Mouse (Mus musculus) retina, embryonic 14.5 days (tissue): ENCODE results near the gene Tecpr2.

Experiments
- DNase-seq: peaks from one replicate; pipeline ENCODE4 v3.0.0-alpha.2; 2015; ENCODE audit warnings: low spot score

Tecpr2 gene

GRCm38 (mm10) chr12:111007134-111008103, 118.4 kb downstream of the Tecpr2 start:
- DNase-seq = no peak

DNA sequence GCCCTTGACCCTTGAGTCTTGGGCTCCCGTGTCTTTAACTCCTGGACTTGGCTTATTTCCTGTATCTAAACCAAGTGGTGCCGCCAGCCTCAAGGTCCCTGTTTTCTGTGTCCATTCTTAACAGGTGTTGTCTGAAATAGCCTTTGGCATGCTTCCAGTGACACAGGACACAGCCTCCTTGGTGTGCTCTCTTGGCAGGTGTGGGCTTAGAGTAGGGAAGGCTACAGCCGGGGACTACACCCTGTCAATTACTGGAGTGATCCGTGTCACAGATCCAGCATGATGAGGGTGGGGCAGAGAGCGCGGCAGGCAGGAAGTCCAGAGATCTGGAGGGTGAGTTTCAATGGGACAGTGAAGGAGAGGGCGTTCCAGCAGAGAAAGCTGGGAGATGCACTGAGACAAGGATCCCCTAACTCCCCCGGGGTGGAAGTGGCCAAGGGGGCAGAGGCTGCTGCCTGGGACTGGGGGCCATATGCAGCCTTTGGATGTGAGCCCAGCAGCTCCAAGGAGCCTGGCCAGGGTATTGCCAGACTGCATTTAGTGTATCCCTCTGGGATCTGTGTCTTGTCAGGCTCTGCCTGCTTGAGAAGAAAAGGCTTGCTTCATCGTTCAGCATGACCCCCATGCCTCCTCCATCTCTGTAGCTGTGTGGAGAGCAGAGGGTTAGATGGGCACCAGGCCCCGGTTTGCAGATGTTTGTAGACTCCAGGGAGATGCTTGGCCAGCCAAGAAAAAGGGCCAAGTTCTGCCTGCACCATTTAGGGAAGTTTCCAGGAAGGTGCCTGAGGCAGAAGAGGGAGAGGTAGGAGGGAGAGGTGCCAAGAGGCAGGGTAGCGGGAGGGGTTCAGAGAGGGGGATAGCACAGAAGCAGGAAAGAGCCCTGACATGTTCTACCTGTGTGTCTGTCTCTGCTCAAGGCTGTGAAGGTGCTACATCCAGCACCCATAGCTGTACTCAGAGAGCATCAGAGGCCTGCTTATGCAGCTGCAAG, 119.7 kb downstream of the Tecpr2 start:
- DNase-seq = no peak

GRCm38 (mm10) chr12:111009615-111010257, 120.7 kb downstream of the Tecpr2 start:
- DNase-seq = no peak

DNA sequence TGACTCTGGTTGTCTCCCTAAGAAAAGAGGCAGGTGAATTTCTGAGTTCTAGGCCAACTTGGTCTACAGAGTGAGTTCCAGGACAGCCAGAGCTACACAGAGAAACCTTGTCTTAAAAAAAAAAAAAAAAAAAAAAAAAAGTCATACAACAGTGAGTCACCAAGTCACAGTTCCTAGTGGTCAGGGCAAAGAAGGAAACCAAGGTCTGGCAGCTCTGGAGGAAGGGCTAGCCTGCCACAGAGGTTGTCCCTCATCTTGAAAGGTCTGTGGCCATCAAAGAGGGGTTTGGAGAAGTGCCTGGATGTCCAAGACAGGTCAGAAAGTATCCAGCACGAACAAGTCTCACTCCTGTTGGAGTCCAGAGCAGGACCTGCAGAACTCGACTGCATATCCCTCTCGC, 127.7 kb downstream of the Tecpr2 start:
- DNase-seq = no peak

GRCm38 (mm10) chr12:111018068-111018467, 129.0 kb downstream of the Tecpr2 start:
- no peak for DNase-seq

DNA sequence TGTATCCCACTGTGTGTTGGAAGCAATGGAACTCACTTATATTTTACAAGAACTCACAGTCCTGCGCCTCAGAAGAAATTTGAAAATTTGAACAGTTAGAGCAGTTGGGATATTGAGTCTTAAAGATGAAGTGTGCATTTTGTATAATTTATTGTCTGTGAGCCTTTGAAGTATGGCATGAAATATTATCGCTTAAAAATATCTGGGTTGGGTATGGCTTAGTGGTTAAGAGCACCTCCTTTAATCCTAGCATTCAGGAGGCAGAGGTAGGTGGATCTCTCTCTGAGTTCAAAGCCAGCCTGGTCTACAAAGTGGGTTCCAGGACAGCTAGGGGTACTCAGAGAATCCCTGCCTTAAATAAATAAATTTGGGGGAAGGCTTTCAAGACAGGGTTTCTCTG, 130.0 kb downstream of the Tecpr2 start:
- no peak for DNase-seq

DNA sequence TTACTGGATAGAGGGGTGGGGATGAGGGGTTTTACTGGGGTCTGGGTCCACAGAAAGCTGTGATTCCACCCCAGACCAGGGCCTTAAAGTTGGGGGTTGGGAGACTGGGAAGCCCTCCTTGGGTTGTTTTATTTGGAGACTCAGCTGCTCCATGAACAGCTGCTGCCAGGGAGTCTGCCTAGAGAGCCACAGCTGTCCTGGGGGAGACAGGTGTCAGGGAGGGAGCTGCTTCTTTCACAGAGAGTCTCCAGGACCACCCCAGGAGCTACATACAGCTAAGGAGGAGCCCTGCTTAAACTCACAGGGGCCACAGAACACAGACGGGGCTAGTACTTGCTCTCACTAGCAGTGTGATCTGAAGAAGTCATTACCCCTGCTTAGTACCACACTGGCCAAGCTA, 132.1 kb downstream of the Tecpr2 start:
- no peak for DNase-seq

DNA sequence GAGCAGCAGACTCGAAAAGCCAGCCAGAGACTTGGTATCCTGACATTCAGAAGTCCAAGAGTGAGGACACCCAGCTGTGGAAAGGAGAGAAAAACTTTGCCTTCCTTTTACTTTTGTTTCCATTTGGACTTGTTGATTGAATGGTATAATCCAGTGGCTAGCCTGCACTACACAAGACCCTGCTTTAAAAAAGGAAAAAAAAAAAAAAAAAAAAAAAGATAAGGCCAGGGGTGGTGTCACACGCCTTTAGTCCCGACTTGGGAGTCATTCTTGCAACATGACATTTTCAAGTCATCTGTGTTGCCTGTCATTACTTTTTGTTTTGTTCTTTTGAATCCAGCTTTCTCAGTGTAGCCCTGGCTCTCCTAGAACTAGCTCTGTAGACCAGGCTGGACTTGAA, 132.5 kb downstream of the Tecpr2 start:
- no peak for DNase-seq
